Mouse (Mus musculus) thymus, adult 2 months (tissue): ENCODE data around the gene Ube2b. TPM values are rescaled to one million over a fixed set of nuclear protein-coding genes. Genes with fewer than 3 reads are reported as not detected.

Experiments used
- DNase-seq: peaks from one replicate; pipeline ENCODE4 v3.0.0; 2021
- H3K27ac ChIP-seq: fragments of 200-500 bp; 2 replicates; pipeline ENCODE4 v1.5.1; 2012; ENCODE audit warnings: low read length, control low read depth; ENCODE audit not compliant: control insufficient read depth, insufficient read depth
- H3K27me3 ChIP-seq: fragments of 200-500 bp; 2 replicates; pipeline ENCODE4 v1.6.1; 2012; ENCODE audit warnings: mild to moderate bottlenecking, low read length, moderate library complexity, mixed read lengths; ENCODE audit not compliant: control insufficient read depth, insufficient read depth
- H3K36me3 ChIP-seq: fragments of 200-500 bp; 2 replicates; pipeline ENCODE4 v1.6.1; 2012; ENCODE audit warnings: mild to moderate bottlenecking, low read length, moderate library complexity; ENCODE audit not compliant: control insufficient read depth, insufficient read depth
- H3K4me1 ChIP-seq: fragments of 200-500 bp; replicated peaks from 2 replicates; pipeline ENCODE4 v1.6.1; 2012; ENCODE audit warnings: low read length; ENCODE audit not compliant: control insufficient read depth, insufficient read depth
- H3K4me3 ChIP-seq: fragments of 200-500 bp; 2 replicates; pipeline ENCODE4 v1.5.1; 2012; ENCODE audit warnings: mild to moderate bottlenecking, low read length, control low read depth, moderate library complexity; ENCODE audit not compliant: control insufficient read depth, insufficient read depth
- CTCF ChIP-seq: fragments of 200-500 bp; IDR thresholded peaks from 2 replicates; pipeline ENCODE4 v1.5.1; 2012; ENCODE audit warnings: mild to moderate bottlenecking, control low read depth, low read length, moderate library complexity, borderline replicate concordance; ENCODE audit not compliant: control insufficient read depth, poor library complexity, insufficient read depth; ENCODE audit errors: extremely low read depth
- POLR2A ChIP-seq: fragments of 200-500 bp; IDR thresholded peaks from 2 replicates; pipeline ENCODE4 v1.6.1; 2012; ENCODE audit warnings: mild to moderate bottlenecking, low read length, control low read depth, moderate library complexity; ENCODE audit not compliant: control insufficient read depth, poor library complexity, insufficient read depth; ENCODE audit errors: extremely low read depth
- WGBS: fragments of 180-500 bp; shearing (Covaris S2); methylation state at CpG from one replicate; pipeline ENCODE4 v1.1.7; 2018; 5-methylcytosine and 5-hydroxymethylcytosine counted together
- polyA plus RNA-seq: library from polyadenylated mRNA; depleted of rRNA; stranded (reverse); fragments of >200 nt; gene quantifications from 2 replicates; pipeline ENCODE4 v1.2.3, GENCODE M21; 2012; rRNA removed

Gene Ube2b
- 63.9 and 72.5 TPM in 2 replicates for polyA plus RNA-seq

DNA sequence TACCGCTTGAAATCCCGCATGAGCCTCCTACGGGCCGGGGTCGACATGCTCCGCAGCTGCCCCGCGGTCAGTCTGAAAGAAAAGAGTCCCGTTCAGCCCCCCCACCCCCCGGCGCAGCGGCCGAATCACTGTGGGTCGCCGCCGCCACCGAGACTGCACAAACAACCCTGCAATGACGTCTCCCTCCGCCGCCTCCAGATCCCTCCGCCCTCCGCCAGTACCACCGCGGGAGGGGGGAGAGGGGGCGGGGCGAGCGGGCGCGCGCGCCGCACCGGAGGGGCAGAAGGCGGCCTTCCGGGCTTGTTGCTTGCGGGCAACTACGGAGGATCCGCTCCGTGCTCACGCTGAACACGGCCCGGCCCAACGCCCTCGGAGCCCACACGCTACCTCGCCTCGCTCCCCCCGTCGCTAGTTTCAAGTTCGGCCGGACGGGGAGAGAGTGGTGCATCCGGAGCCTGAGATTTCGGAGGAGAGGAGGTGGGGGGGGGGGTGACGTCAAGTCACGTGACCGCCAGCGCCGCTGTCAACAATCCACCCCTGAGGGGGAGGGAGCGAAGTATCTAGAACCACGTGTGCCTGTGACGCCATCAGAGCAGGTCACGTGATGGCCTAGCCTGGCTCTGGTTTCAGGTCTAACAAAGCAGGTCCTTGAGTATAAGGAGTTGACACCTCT lies at the start of gene Ube2b:
Gene Ube2b, minus strand, starts transcription at position 473 of the 673 bp plus-strand sequence.
- Histone ChIP-seq H3K27me3 (no peaks in the 10 kb centered on the region), H3K4me3 (peak within 1 kb of the TSS; percentile 95), H3K4me1 (peaks cover 3% of the 10 kb centered on the region), H3K36me3 (peaks cover 21% of the 10 kb centered on the region), H3K27ac (peak within 1 kb of the TSS; percentile 62)
- WGBS = under 1% methylated on average over 63 of the region's 63 CpGs
- TF ChIP-seq CTCF (peak; percentile 49; the same call in 1 of the 2 replicates), POLR2A (peak; percentile 52; the same call in 1 of the 2 replicates)
- peak; percentile 94 for DNase-seq

DNA sequence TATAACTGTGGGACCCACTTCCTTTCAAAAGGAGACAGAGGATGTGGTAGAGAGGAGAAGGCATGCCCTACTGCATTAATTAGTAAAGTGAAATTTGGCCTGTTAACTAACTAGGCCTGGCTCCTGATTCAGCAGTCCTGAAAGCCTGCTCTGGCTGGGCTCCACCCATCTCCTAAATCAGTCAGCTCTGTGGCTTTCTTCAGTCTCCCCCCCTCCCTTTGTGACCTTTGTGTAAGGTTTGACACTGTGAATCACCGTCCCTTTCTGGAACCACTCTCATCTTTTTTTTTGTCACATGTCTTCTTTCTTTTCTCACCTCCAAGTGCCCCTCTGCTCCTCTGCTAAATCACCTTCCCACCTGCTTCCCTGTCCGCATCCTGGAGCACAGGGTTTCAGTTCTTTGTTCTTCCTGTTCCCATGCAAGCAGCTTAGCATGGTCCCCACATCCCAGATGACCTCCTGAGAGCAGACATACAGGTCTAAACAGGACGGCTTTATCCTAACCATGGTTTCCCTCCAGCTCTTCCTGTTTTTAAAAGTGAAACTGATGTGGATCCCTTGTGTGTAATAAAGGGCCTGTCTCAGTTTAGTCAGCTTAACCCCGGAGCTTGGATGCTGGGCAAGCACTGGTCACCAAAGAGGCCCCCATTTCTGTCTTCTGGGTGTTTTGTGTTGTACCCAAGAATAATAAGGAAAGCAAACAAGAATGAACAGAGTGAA lies 46.0 kb upstream of the Ube2b start:
- Histone ChIP-seq H3K27me3 (no peaks in the 10 kb centered on the region), H3K36me3 (no peaks in the 10 kb centered on the region), H3K27ac (peak overlapping the region; percentile 61; the same call in 1 of the 2 replicates), H3K4me3 (no peak overlapping the region), H3K4me1 (peaks cover 20% of the 10 kb centered on the region)
- 16% methylated on average over 4 of the region's 4 CpGs for WGBS
- no peak for DNase-seq
- no peak for TF ChIP-seq POLR2A
- no peak for TF ChIP-seq CTCF

DNA sequence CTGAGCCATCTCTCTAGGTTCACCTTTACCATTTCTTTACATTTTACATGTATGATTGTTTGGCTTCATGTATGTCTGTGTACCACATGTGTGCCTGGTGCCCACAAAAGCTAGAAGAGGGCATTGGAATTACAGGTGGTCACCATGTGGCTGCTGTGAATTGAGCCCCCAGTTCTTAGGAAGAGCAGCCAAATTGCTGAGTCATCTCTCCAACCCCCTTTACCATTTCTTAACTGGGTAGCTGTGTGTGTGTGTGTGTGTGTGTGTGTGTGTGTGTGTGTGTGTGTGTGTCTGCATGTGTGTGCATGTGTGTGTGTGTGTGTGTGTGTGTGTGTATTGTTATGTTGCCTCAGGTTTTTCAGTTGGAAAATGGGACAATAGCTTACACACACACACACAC lies 43.6 kb upstream of the Ube2b start:
- Histone ChIP-seq H3K4me3 (no peak overlapping the region), H3K27me3 (no peaks in the 10 kb centered on the region), H3K4me1 (peaks cover 17% of the 10 kb centered on the region), H3K36me3 (no peaks in the 10 kb centered on the region), H3K27ac (no peak overlapping the region)
- DNase-seq = no peak
- TF ChIP-seq POLR2A = no peak
- TF ChIP-seq CTCF = no peak

DNA sequence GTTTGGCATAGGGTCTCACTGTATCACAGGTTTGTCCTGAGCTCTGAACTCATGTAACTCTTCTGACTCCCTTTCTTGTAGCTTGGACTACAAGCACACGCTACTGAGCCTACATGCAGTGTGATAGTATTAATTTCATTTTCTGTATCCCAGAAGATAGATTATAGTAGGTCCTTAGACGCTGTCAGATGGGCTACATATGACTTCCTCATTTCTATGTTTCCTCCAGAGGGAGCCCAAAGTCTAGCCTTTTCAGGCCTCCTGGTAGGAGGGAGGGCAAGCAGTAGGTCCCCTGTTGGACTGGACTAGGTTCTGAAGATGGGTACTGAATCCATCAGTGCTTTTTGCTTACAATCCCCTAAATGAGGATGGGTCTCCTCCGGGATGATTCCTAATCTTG lies 42.7 kb upstream of the Ube2b start:
- H3K4me3 ChIP-seq = no peak overlapping the region
- no peaks in the 10 kb centered on the region for H3K27me3 ChIP-seq
- H3K27ac ChIP-seq = no peak overlapping the region
- 43% methylated on average over 3 of the region's 3 CpGs for WGBS
- no peak for DNase-seq
- TF ChIP-seq POLR2A = no peak
- TF ChIP-seq CTCF = no peak
- peaks cover 16% of the 10 kb centered on the region for H3K4me1 ChIP-seq
- H3K36me3 ChIP-seq = no peaks in the 10 kb centered on the region

DNA sequence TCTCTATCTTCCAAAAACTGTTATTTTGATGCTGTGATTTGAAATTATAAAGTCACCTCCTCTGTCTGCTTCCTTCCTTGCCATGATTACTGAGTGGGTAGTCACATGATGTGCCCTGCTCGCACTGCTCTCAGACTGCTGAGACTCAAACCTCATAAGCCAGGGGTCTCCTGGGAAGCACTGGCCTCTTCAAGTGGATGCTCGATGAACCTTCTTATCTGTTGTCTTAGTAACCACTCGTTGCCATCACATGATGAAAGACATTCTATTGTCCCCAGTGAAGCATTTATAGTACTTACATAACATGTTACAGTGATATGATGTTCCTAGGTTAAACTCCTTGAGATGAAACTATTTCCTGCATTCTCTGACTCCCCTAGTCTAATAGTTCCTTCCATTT lies 37.1 kb upstream of the Ube2b start:
- Histone ChIP-seq H3K27ac (no peak overlapping the region), H3K27me3 (no peaks in the 10 kb centered on the region), H3K4me1 (peaks cover 8% of the 10 kb centered on the region), H3K36me3 (no peaks in the 10 kb centered on the region), H3K4me3 (no peak overlapping the region)
- WGBS = 85% methylated on average over 3 of the region's 3 CpGs
- TF ChIP-seq CTCF = no peak
- TF ChIP-seq POLR2A = no peak
- no peak for DNase-seq

DNA sequence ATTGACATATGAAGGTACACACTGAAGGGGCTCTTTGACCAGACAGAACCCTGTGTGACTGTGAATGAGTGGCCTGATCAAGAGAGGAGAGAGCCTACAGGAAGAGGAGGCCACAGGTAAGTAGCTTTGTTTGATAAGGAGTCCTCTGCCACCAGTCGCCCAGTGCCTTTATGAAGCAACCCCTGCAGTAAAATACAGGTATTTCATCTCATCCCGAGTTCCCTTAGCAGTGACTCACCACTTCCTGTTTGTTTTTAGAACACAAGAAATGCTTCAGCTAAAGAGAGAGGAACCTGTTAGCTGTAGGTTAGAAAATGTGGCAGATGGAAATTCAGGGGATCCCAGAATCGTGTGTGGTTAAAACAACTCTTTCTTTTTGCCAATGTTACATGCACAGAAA lies 35.3 kb upstream of the Ube2b start:
- Histone ChIP-seq H3K27me3 (no peaks in the 10 kb centered on the region), H3K4me1 (peaks cover 8% of the 10 kb centered on the region), H3K27ac (peak overlapping the region; percentile 74), H3K4me3 (no peak overlapping the region), H3K36me3 (no peaks in the 10 kb centered on the region)
- 5% methylated on average over 3 of the region's 3 CpGs for WGBS
- DNase-seq = peak; percentile 43
- TF ChIP-seq POLR2A (no peak), CTCF (no peak)
